Mouse (Mus musculus) E14TG2a.4 (cell line): ENCODE results near the gene Nutm1.

ENCODE experiments used
- CTCF ChIP-seq: conservative IDR thresholded peaks from 2 replicates; pipeline ENCODE4 v1.5.1; 2014; ENCODE audit warnings: low read length
- NANOG ChIP-seq: IDR thresholded peaks from 2 replicates; pipeline ENCODE4 v1.6.1; 2014; ENCODE audit warnings: borderline replicate concordance, low read length, mixed read lengths
- POU5F1 ChIP-seq: IDR thresholded peaks from 2 replicates; pipeline ENCODE4 v1.6.1; 2014; ENCODE audit warnings: low read length, borderline replicate concordance

- TF ChIP-seq CTCF, result no peak
- TF ChIP-seq POU5F1, result no peak
- TF ChIP-seq NANOG, result no peak
Measured at GRCm38 (mm10) chr2:112217614-112218013, 41.5 kb downstream of the Nutm1 start.
